Mouse (Mus musculus) urinary bladder, adult 2 months (tissue): Measurements from ENCODE around the gene Ms4a14. TPM values are rescaled to one million over a fixed set of nuclear protein-coding genes. Genes with fewer than 3 reads are reported as not detected.
"Not testable (repeated sequence)": the region's sequence is repeated elsewhere in the genome, so short reads cannot be mapped to it uniquely, and the experiment has no call there.

ENCODE experiments used
- DNase-seq: peaks from one replicate; pipeline ENCODE4 v3.0.0; 2022; ENCODE audit warnings: low spot score
- polyA plus RNA-seq: library from polyadenylated mRNA; depleted of rRNA; stranded (reverse); fragments of >200 nt; gene quantifications from 2 replicates; pipeline ENCODE4 v1.2.3, GENCODE M21; 2012; rRNA removed

The Ms4a14 gene
- polyA plus RNA-seq, 1 experiment = 2.0 TPM

DNA sequence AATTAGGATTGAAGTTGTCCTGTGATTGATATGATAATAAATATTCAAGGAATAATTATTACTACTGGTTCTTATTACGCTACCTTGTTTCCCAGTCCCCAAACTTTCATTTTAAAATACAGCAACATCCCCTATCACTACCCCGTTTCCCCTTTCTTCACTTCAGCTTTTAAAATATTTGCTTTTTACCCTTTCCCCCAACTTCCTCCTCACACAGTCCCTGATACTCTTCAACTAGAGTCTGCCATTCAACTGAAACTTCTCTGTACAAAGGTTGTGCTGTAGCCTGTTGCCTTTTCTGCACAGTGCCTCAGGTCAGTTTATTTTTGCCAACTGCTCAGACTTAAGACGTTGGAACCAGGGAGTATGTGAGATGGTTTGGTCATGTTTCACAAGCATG is 50.7 kb downstream of the Ms4a14 start:
- DNase-seq = no peak

DNA sequence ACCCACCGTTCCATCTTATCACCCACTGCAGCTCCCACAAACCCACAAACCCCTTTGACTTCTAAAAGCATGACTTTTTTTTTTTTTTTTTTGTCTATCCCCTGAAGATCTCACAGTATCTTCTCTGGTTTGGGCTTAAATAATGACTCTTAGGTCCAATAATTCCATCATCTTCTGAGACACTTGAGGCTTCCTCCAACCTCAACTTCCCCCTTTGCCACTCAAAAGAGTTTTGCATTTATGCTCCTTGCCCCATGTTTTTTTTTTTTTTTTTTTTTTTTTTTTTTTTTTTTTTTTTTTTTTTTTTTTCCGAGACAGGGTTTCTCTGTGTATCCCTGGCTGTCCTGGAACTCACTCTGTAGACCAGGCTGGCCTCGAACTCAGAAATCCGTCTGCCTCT is 51.3 kb downstream of the Ms4a14 start:
- DNase-seq = not testable (repeated sequence)

DNA sequence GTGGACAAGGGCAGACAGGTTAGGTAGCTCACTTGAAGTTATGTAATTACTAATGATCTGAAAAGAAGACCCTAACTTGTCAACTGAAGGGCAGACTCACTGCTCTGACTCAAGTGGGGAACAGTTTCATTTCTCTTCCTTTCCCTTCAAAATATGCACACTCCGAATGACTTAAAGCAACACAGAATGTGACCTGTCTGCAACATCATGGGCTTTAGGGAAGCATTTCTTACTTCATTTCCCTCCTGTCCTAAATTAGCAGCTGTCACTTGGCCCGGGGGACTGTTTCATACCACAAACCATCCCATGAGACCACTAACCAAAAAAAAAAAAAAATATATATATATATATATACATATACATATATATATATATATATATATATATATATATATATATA is 52.7 kb downstream of the Ms4a14 start:
- no peak for DNase-seq

Other genes starting within 250 kb of the Ms4a14 start
- gene Ms4a8a, start 233.4 kb downstream of the Ms4a14 start, polyA plus RNA-seq = 1.7 and 2.2 TPM in 2 replicates
- not detected in 2 replicates for gene 1700017D01Rik, start 183.6 kb downstream of the Ms4a14 start, polyA plus RNA-seq
- not detected in 2 replicates for gene 1700025F22Rik, start 149.1 kb downstream of the Ms4a14 start, polyA plus RNA-seq
- not detected in 2 replicates for gene Ms4a13, start 117.7 kb downstream of the Ms4a14 start, polyA plus RNA-seq
- not detected in 2 replicates for gene Ms4a12, start 82.0 kb downstream of the Ms4a14 start, polyA plus RNA-seq
- gene Ms4a1, start 48.2 kb downstream of the Ms4a14 start, polyA plus RNA-seq = 0.10 and 0.25 TPM in 2 replicates
- gene Ms4a5, start 30.6 kb downstream of the Ms4a14 start, polyA plus RNA-seq = not detected in 2 replicates
- 11.5 and 16.8 TPM in 2 replicates for gene Ms4a7, start 21.7 kb upstream of the Ms4a14 start, polyA plus RNA-seq
- gene Ms4a4a, start 61.1 kb upstream of the Ms4a14 start, polyA plus RNA-seq = 3.4 and 3.8 TPM in 2 replicates
- gene Ms4a4c, start 90.3 kb upstream of the Ms4a14 start, polyA plus RNA-seq = 1.5 and 2.5 TPM in 2 replicates
- gene Ms4a4b, start 129.1 kb upstream of the Ms4a14 start, polyA plus RNA-seq = 5.0 TPM in 2 replicates
- 12.8 and 13.3 TPM in 2 replicates for gene Ms4a6c, start 154.9 kb upstream of the Ms4a14 start, polyA plus RNA-seq
- 0.69 and 0.70 TPM in 2 replicates for gene Gm8369, start 171.5 kb upstream of the Ms4a14 start, polyA plus RNA-seq
- gene Ms4a6b, start 202.1 kb upstream of the Ms4a14 start, polyA plus RNA-seq = 9.2 and 14.0 TPM in 2 replicates
- 45.9 and 47.7 TPM in 2 replicates for gene Ms4a4d, start 222.3 kb upstream of the Ms4a14 start, polyA plus RNA-seq